Mouse (Mus musculus): ENCODE measurements around the gene Stox2. TPM values are rescaled to one million over a fixed set of nuclear protein-coding genes. Genes with fewer than 3 reads are reported as not detected.

The Stox2 gene
- total and polyA plus RNA-seq, 2 experiments from 2014 or later = 36.3 to 94.5 TPM

DNA sequence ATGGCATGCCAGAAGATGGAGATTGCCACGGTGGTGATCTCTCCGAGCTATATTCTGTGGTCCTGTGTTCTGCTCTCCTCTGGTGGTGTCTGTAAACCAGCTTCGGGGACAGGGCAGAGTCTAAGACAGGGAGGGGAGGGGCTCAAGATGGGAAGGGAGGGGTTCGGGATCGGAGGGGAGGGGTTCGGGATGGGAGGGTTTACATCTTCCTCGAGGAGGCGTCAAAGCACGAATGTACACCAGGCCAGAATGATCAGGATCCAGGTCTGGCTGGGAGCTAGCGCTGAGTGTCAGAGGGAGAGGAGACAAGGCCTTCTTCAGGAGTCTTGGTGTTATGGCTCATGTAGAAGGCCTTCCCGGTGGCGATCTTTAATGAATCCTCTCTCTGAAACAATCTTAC, 109.7 kb downstream of the Stox2 start:
- peaks cover 8% of the 10 kb centered on the region; the same call in 1 of the 2 replicates for H3K4me1 ChIP-seq (ENCODE audit: insufficient read depth, low read length)
- H3K27ac ChIP-seq = no peak overlapping the region
- H3K4me3 ChIP-seq (ENCODE audit: low read length) = no peak overlapping the region
- TF ChIP-seq CTCF (IDR thresholded peaks at IDR 0.05; ENCODE audit: low read depth) = no peak
- WGBS = 93% methylated on average over 12 of the region's 12 CpGs
- no peak for ATAC-seq
- no peak overlapping the region for H3K4me2 ChIP-seq (ENCODE audit: low read depth, low read length)
- H3K9ac ChIP-seq (replicated peaks; ENCODE audit: low read length) = no peak overlapping the region
- no peak for DNase-seq (ENCODE audit: low spot score)
- H3K27me3 ChIP-seq (ENCODE audit: insufficient read depth, low read length) = no peaks in the 10 kb centered on the region
- no peaks in the 10 kb centered on the region for H3K36me3 ChIP-seq (ENCODE audit: insufficient read depth, low read length)
- H3K9me3 ChIP-seq (ENCODE audit: low read length) = no peaks in the 10 kb centered on the region

DNA sequence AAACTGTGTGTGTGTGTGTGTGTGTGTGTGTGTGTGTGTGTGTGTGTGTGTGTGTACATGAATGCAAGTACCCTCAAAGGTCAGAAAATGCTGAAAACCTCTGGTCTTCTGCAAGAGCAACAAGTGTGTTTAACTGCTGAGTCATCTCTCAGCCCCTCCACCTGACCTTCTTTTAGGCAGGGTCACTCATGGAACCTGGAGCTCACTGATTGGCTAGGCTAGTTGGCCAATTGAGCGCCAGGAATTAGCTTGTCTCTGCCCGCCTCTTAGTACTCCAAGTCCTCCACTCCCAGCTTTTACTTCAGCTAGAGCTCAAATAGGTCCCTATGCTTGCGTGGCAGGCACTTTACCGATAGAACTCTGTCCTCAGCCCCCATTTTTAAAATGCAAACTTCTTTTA, 110.2 kb downstream of the Stox2 start:
- Histone ChIP-seq H3K4me2 (ENCODE audit: low read depth, low read length) (no peak overlapping the region), H3K4me3 (ENCODE audit: low read length) (no peak overlapping the region), H3K4me1 (ENCODE audit: insufficient read depth, low read length) (peaks cover 8% of the 10 kb centered on the region; the same call in 1 of the 2 replicates), H3K9me3 (ENCODE audit: low read length) (no peaks in the 10 kb centered on the region), H3K9ac (replicated peaks; ENCODE audit: low read length) (no peak overlapping the region), H3K36me3 (ENCODE audit: insufficient read depth, low read length) (no peaks in the 10 kb centered on the region), H3K27me3 (ENCODE audit: insufficient read depth, low read length) (no peaks in the 10 kb centered on the region), H3K27ac (no peak overlapping the region)
- 95% methylated on average over 4 of the region's 4 CpGs for WGBS
- no peak for DNase-seq (ENCODE audit: low spot score)
- no peak for TF ChIP-seq CTCF (IDR thresholded peaks at IDR 0.05; ENCODE audit: low read depth)
- no peak for ATAC-seq

DNA sequence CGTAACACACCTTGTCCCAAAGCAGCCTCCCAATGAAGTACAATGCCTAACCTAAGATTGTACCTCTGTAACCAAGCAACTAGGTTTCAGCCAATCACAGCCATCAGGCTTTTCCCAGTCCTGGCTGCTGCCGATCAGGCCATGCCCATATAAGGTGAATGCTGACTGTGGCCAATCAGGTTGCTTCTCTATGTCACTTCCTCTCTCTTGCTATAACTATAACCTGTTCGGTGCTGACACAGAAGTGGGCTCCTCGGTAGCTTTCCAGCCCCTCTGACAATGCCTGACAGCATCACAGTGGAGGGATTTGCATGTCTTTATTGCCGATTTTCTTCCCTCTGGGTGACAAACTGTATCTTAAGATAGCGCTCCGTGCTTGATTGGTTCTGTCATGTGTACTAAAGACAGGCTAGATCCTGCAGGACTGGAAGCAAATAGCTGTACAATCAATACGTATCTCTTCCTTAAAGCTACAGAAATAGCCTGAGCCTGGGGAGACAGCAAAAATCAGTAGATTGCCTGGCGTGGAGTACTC, 111.9 kb downstream of the Stox2 start:
- WGBS = 34% methylated on average over 9 of the region's 9 CpGs
- Histone ChIP-seq H3K4me1 (ENCODE audit: insufficient read depth, low read length) (peaks cover 8% of the 10 kb centered on the region; the same call in 1 of the 2 replicates), H3K4me3 (ENCODE audit: low read length) (peak overlapping the region; percentile 33), H3K36me3 (ENCODE audit: insufficient read depth, low read length) (no peaks in the 10 kb centered on the region), H3K9me3 (ENCODE audit: low read length) (no peaks in the 10 kb centered on the region), H3K27ac (peak overlapping the region; percentile 83), H3K9ac (replicated peaks; ENCODE audit: low read length) (peak overlapping the region; percentile 48), H3K4me2 (ENCODE audit: low read depth, low read length) (peak overlapping the region; percentile 52), H3K27me3 (ENCODE audit: insufficient read depth, low read length) (no peaks in the 10 kb centered on the region)
- DNase-seq (ENCODE audit: low spot score) (peak; percentile 90), ATAC-seq (peak; percentile 98)
- no peak for TF ChIP-seq CTCF (IDR thresholded peaks at IDR 0.05; ENCODE audit: low read depth)

DNA sequence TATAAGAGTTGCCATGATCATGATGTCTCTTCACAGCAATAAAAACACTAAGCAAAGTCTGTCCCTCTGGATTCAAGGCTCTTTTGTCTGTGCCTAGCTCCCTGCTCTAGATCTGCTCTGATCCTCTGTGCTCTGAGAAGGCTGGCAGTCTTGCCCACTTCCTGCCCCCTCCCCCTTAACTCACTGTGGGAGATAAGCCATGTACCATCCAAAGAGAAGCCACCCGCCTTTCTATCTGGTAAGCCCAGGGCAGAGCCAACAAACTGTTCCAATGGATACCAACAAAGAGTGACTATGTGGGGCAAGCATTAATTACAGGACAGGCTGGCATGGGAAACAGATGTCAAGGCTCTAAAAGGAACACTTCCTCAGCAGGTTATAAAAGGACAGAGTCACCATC, 113.2 kb downstream of the Stox2 start:
- DNase-seq (ENCODE audit: low spot score) = peak; percentile 29
- TF ChIP-seq CTCF (IDR thresholded peaks at IDR 0.05; ENCODE audit: low read depth) = no peak
- peak; percentile 57 for ATAC-seq
- Histone ChIP-seq H3K4me3 (ENCODE audit: low read length) (no peak overlapping the region), H3K9ac (replicated peaks; ENCODE audit: low read length) (no peak overlapping the region), H3K27me3 (ENCODE audit: insufficient read depth, low read length) (no peaks in the 10 kb centered on the region), H3K27ac (peak overlapping the region; percentile 57; the same call in 1 of the 2 replicates), H3K36me3 (ENCODE audit: insufficient read depth, low read length) (no peaks in the 10 kb centered on the region), H3K4me1 (ENCODE audit: insufficient read depth, low read length) (peaks cover 8% of the 10 kb centered on the region; the same call in 1 of the 2 replicates), H3K9me3 (ENCODE audit: low read length) (no peaks in the 10 kb centered on the region), H3K4me2 (ENCODE audit: low read depth, low read length) (no peak overlapping the region)
- WGBS = 42% methylated on average over 1 of the region's 1 CpGs

GRCm38 (mm10) chr8:47330982-47331381, 115.2 kb downstream of the Stox2 start:
- TF ChIP-seq CTCF (IDR thresholded peaks at IDR 0.05; ENCODE audit: low read depth) = no peak
- no peaks in the 10 kb centered on the region for H3K27me3 ChIP-seq (ENCODE audit: insufficient read depth, low read length)
- no peaks in the 10 kb centered on the region for H3K36me3 ChIP-seq (ENCODE audit: insufficient read depth, low read length)
- no peak overlapping the region for H3K4me3 ChIP-seq (ENCODE audit: low read length)
- ATAC-seq = no peak
- WGBS = 93% methylated on average over 5 of the region's 5 CpGs
- peaks cover 8% of the 10 kb centered on the region; the same call in 1 of the 2 replicates for H3K4me1 ChIP-seq (ENCODE audit: insufficient read depth, low read length)
- H3K27ac ChIP-seq = no peak overlapping the region
- H3K9ac ChIP-seq (replicated peaks; ENCODE audit: low read length) = no peak overlapping the region
- H3K4me2 ChIP-seq (ENCODE audit: low read depth, low read length) = no peak overlapping the region
- DNase-seq (ENCODE audit: low spot score) = no peak
- H3K9me3 ChIP-seq (ENCODE audit: low read length) = no peaks in the 10 kb centered on the region

DNA sequence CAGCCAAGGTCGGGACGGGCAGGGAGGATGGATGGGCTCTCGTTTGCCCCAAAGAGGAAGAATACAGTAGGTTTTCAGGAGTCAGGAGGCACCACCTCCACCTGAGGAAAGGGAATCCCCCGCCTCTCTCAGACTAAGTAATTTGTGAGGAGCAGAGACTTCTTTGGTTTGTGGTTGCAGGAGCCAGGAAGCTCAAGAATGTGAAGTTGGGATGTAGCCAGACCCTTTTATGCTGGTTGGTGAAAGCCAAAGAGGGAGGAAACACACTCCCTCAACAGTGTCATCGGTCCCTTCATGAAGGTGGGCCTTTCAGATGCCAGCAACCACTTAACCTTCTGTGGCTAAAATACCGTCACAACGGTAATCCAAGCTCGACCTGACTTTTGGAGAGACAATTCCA, 119.8 kb downstream of the Stox2 start:
- no peak overlapping the region for H3K9ac ChIP-seq (replicated peaks; ENCODE audit: low read length)
- H3K4me3 ChIP-seq (ENCODE audit: low read length) = no peak overlapping the region
- 77% methylated on average over 8 of the region's 8 CpGs for WGBS
- no peaks in the 10 kb centered on the region; the same call in 1 of the 2 replicates for H3K4me1 ChIP-seq (ENCODE audit: insufficient read depth, low read length)
- no peak for ATAC-seq
- H3K27ac ChIP-seq = no peak overlapping the region
- no peaks in the 10 kb centered on the region for H3K36me3 ChIP-seq (ENCODE audit: insufficient read depth, low read length)
- no peak for TF ChIP-seq CTCF (IDR thresholded peaks at IDR 0.05; ENCODE audit: low read depth)
- no peaks in the 10 kb centered on the region for H3K27me3 ChIP-seq (ENCODE audit: insufficient read depth, low read length)
- H3K9me3 ChIP-seq (ENCODE audit: low read length) = no peaks in the 10 kb centered on the region
- H3K4me2 ChIP-seq (ENCODE audit: low read depth, low read length) = no peak overlapping the region
- no peak for DNase-seq (ENCODE audit: low spot score)

- Histone ChIP-seq H3K9me3 (ENCODE audit: low read length) (no peaks in the 10 kb centered on the region), H3K27ac (no peak overlapping the region), H3K4me3 (ENCODE audit: low read length) (no peak overlapping the region), H3K4me2 (ENCODE audit: low read depth, low read length) (0 out of 2 replicates have a peak overlapping the region, but pooled peaks have one; percentile 14), H3K4me1 (ENCODE audit: insufficient read depth, low read length) (no peaks in the 10 kb centered on the region; the same call in 1 of the 2 replicates), H3K27me3 (ENCODE audit: insufficient read depth, low read length) (no peaks in the 10 kb centered on the region), H3K36me3 (ENCODE audit: insufficient read depth, low read length) (no peaks in the 10 kb centered on the region), H3K9ac (replicated peaks; ENCODE audit: low read length) (no peak overlapping the region)
- DNase-seq (ENCODE audit: low spot score) (peak; percentile 46), ATAC-seq (peak; percentile 79)
- no peak for TF ChIP-seq CTCF (IDR thresholded peaks at IDR 0.05; ENCODE audit: low read depth)
- 30% methylated on average over 16 of the region's 16 CpGs for WGBS
These were observed 121.9 kb downstream of the Stox2 start for GRCm38 (mm10) chr8:47324117-47324820.

Data from hindbrain, postnatal 0 days (tissue).